Mouse (Mus musculus) CD4-positive helper T cell, adult 2 months (primary cell): ENCODE measurements around the gene Spata31d1a.
"Not testable (repeated sequence)": the region's sequence is repeated elsewhere in the genome, so short reads cannot be mapped to it uniquely, and the experiment has no call there.

Experiments
- DNase-seq: peaks from one replicate; pipeline ENCODE4 v3.0.0-alpha.2; 2012; ENCODE audit warnings: low read depth, missing footprints, low spot score

Spata31d1a gene

GRCm38 (mm10) chr13:59703514-59703913, 6.6 kb downstream of the Spata31d1a start:
- DNase-seq: no peak

- not testable (repeated sequence) for DNase-seq
Observed at GRCm38 (mm10) chr13:59700137-59700536, 10.0 kb downstream of the Spata31d1a start.

- DNase-seq: no peak
Observed at GRCm38 (mm10) chr13:59699131-59699530, 11.0 kb downstream of the Spata31d1a start.

GRCm38 (mm10) chr13:59695781-59696180, 14.3 kb downstream of the Spata31d1a start:
- peak; percentile 51 for DNase-seq

GRCm38 (mm10) chr13:59694008-59694407, 16.1 kb downstream of the Spata31d1a start, which contains the start of gene 4921517D22Rik:
Gene 4921517D22Rik (minus strand): TSS chr13:59694108.
- no peak for DNase-seq

GRCm38 (mm10) chr13:59691478-59691877, 18.7 kb downstream of the Spata31d1a start:
- DNase-seq: no peak

GRCm38 (mm10) chr13:59690576-59690975, 19.6 kb downstream of the Spata31d1a start:
- DNase-seq: no peak

GRCm38 (mm10) chr13:59689843-59690242, 20.3 kb downstream of the Spata31d1a start:
- DNase-seq: no peak

- no peak for DNase-seq
Observed at GRCm38 (mm10) chr13:59689313-59689712, 20.8 kb downstream of the Spata31d1a start.

GRCm38 (mm10) chr13:59688338-59688770, 21.8 kb downstream of the Spata31d1a start:
- no peak for DNase-seq

- DNase-seq: no peak
Observed at GRCm38 (mm10) chr13:59685236-59685635, 24.9 kb downstream of the Spata31d1a start.

GRCm38 (mm10) chr13:59682629-59683028, 27.5 kb downstream of the Spata31d1a start:
- DNase-seq: peak; percentile 23

- no peak for DNase-seq
Observed at GRCm38 (mm10) chr13:59679908-59680307, 30.2 kb downstream of the Spata31d1a start.

- DNase-seq: no peak
Observed at GRCm38 (mm10) chr13:59679306-59679705, 30.8 kb downstream of the Spata31d1a start.

GRCm38 (mm10) chr13:59676316-59677229, 33.6 kb downstream of the Spata31d1a start:
- DNase-seq: no peak

- peak; percentile 55 for DNase-seq
Observed at GRCm38 (mm10) chr13:59675151-59676011, 34.7 kb downstream of the Spata31d1a start, which contains the start of gene Golm1. Gene Golm1 (minus strand): TSS chr13:59675811.

GRCm38 (mm10) chr13:59674761-59675150, 35.4 kb downstream of the Spata31d1a start:
- DNase-seq: no peak

- no peak for DNase-seq
Observed at GRCm38 (mm10) chr13:59674215-59674614, 35.9 kb downstream of the Spata31d1a start.

GRCm38 (mm10) chr13:59673597-59673996, 36.5 kb downstream of the Spata31d1a start:
- DNase-seq: no peak

- peak; percentile 69 for DNase-seq
Observed at GRCm38 (mm10) chr13:59672248-59672647, 37.9 kb downstream of the Spata31d1a start.

- DNase-seq: no peak
Observed at GRCm38 (mm10) chr13:59671521-59671920, 38.6 kb downstream of the Spata31d1a start.

GRCm38 (mm10) chr13:59669946-59670345, 40.2 kb downstream of the Spata31d1a start:
- DNase-seq: no peak
